In genomic region chrX:48666807-48667206, GRCm38 (mm10) we compare ENCODE assay signal across 18 mouse cellular contexts. TPM values are rescaled to one million over a fixed set of nuclear protein-coding genes. Genes with fewer than 3 reads are reported as not detected.
DNase-seq lines count a peak whose midpoint lies in the region; ATAC-seq and TF ChIP-seq lines count a peak whose summit lies in the region.
"Had no signal": no experiment of that assay in that cellular context is flagged by ENCODE, and none has a peak within 500 bp of the region (broad histone marks: within the 10 kb centered on the region; RNA-seq: fewer than 3 reads in every experiment).

No protein-coding gene starts in this region.

- no peaks in the 10 kb centered on the region for H3K9me3 ChIP-seq in hindbrain, embryonic 15.5 days
- no peaks in the 10 kb centered on the region for H3K9me3 ChIP-seq in hindbrain, embryonic 10.5 days
- H3K9me3 ChIP-seq in forebrain, embryonic 16.5 days (ENCODE audit: control insufficient read depth, low read length), result no peaks in the 10 kb centered on the region
- H3K9me3 ChIP-seq in neural tube, embryonic 11.5 days (ENCODE audit: control insufficient read depth, low read length), result no peaks in the 10 kb centered on the region

- 34% methylated on average over 6 of the region's 6 CpGs for WGBS in hindbrain, embryonic 15.5 days
- WGBS in hindbrain, embryonic 10.5 days, result 34% methylated on average over 6 of the region's 6 CpGs
- WGBS in forebrain, embryonic 16.5 days, result 23% methylated on average over 6 of the region's 6 CpGs
- WGBS in neural tube, embryonic 11.5 days, result 20% methylated on average over 6 of the region's 6 CpGs

- H3K4me3 ChIP-seq in hindbrain, embryonic 15.5 days, result no peak overlapping the region
- no peak overlapping the region for H3K4me3 ChIP-seq in hindbrain, embryonic 10.5 days
- no peak overlapping the region for H3K4me3 ChIP-seq in forebrain, embryonic 16.5 days (replicated peaks; ENCODE audit: low read length)
- no peak overlapping the region for H3K4me3 ChIP-seq in neural tube, embryonic 11.5 days (ENCODE audit: low read depth, low read length)
- H3K4me3 ChIP-seq: left cerebral cortex, adult 2 months had no signal

- no peak overlapping the region for H3K27ac ChIP-seq in hindbrain, embryonic 15.5 days (replicated peaks)
- no peak overlapping the region for H3K27ac ChIP-seq in hindbrain, embryonic 10.5 days
- H3K27ac ChIP-seq in forebrain, embryonic 16.5 days (ENCODE audit: low read length), result no peak overlapping the region
- H3K27ac ChIP-seq in neural tube, embryonic 11.5 days (ENCODE audit: low read depth, low read length), result no peak overlapping the region
- H3K27ac ChIP-seq: left cerebral cortex, adult 2 months had no signal

- H3K9ac ChIP-seq in hindbrain, embryonic 15.5 days, result no peak overlapping the region
- no peak overlapping the region for H3K9ac ChIP-seq in forebrain, embryonic 16.5 days (replicated peaks; ENCODE audit: low read depth, low read length)
- H3K9ac ChIP-seq in neural tube, embryonic 11.5 days (ENCODE audit: low read length), result no peak overlapping the region

- TF ChIP-seq CTCF in brain, embryonic 14.5 days (IDR thresholded peaks at IDR 0.05; ENCODE audit: borderline replicate concordance, extremely low read depth, insufficient read depth, insufficient read length), result no peak

- ATAC-seq in hindbrain, embryonic 15.5 days (ENCODE audit: low FRiP score, low read depth), result peak; percentile 63
- ATAC-seq in forebrain, embryonic 16.5 days, result peak; percentile 40
- peak; percentile 88 for ATAC-seq in neural tube, embryonic 11.5 days (ENCODE audit: insufficient read depth, low FRiP score, low TSS enrichment)
- ATAC-seq in CD4-positive, CD25-positive, alpha-beta regulatory T cell, adult 4 months, result no peak

- no peak for TF ChIP-seq POLR2A in brain, embryonic 14.5 days (IDR thresholded peaks at IDR 0.05; ENCODE audit: borderline replicate concordance, extremely low read depth, insufficient read depth, insufficient read length, poor library complexity, severe bottlenecking)

- no peaks in the 10 kb centered on the region for H3K27me3 ChIP-seq in hindbrain, embryonic 15.5 days
- H3K27me3 ChIP-seq in hindbrain, embryonic 10.5 days (ENCODE audit: insufficient read depth, poor library complexity, severe bottlenecking), result no peaks in the 10 kb centered on the region
- no peaks in the 10 kb centered on the region for H3K27me3 ChIP-seq in forebrain, embryonic 16.5 days (replicated peaks; ENCODE audit: control insufficient read depth, insufficient read depth, low read length)
- no peaks in the 10 kb centered on the region for H3K27me3 ChIP-seq in neural tube, embryonic 11.5 days (ENCODE audit: control insufficient read depth, insufficient read depth, low read length)

- H3K36me3 ChIP-seq in hindbrain, embryonic 15.5 days, result no peaks in the 10 kb centered on the region
- peaks cover 2% of the 10 kb centered on the region; the same call in 1 of the 2 replicates for H3K36me3 ChIP-seq in hindbrain, embryonic 10.5 days
- H3K36me3 ChIP-seq in forebrain, embryonic 16.5 days (ENCODE audit: control insufficient read depth, insufficient read depth), result no peaks in the 10 kb centered on the region
- H3K36me3 ChIP-seq in neural tube, embryonic 11.5 days (ENCODE audit: control insufficient read depth, insufficient read depth, low read length), result no peaks in the 10 kb centered on the region

- H3K4me1 ChIP-seq in hindbrain, embryonic 15.5 days (replicated peaks), result no peaks in the 10 kb centered on the region
- H3K4me1 ChIP-seq in hindbrain, embryonic 10.5 days (replicated peaks), result no peaks in the 10 kb centered on the region
- H3K4me1 ChIP-seq in forebrain, embryonic 16.5 days (replicated peaks; ENCODE audit: control insufficient read depth, insufficient read depth, low read length), result no peaks in the 10 kb centered on the region
- no peaks in the 10 kb centered on the region for H3K4me1 ChIP-seq in neural tube, embryonic 11.5 days (ENCODE audit: control insufficient read depth, insufficient read depth, low read length)

- H3K4me2 ChIP-seq in hindbrain, embryonic 15.5 days, result no peak overlapping the region
- H3K4me2 ChIP-seq in forebrain, embryonic 16.5 days (ENCODE audit: low read length), result no peak overlapping the region
- no peak overlapping the region for H3K4me2 ChIP-seq in neural tube, embryonic 11.5 days (ENCODE audit: low read depth)
- H3K4me2 ChIP-seq: heart, embryonic 11.5 days had no signal

- DNase-seq in hindbrain, embryonic 10.5 days (ENCODE audit: low spot score), result no peak
- DNase-seq in brain, embryonic 14.5 days (ENCODE audit: low read depth), result peak; percentile 70
- DNase-seq in neural tube, embryonic 11.5 days (ENCODE audit: low spot score), result peak; percentile 39
- no peak for DNase-seq in gastrocnemius, postnatal 25 days
- no peak for DNase-seq in MN1 (ENCODE audit: low spot score)
- DNase-seq: gastrocnemius, postnatal 14 days; kidney, postnatal 14 days; lung, postnatal 10 days had no signal

RNA-seq across cellular contexts. Expression of gene Gpr119, which starts 7.5 kb away (rescaled TPM):
- not detected in 2 replicates for polyA plus RNA-seq in hindbrain, embryonic 15.5 days (2015; fragmentation: Nextera tagmentation; extraction: Ambion mirVana)
- not detected in 2 replicates for polyA plus RNA-seq in hindbrain, embryonic 10.5 days (2016; fragmentation: Nextera tagmentation; extraction: Ambion mirVana)
- polyA plus RNA-seq in brain, embryonic 14.5 days (2012; rRNA removed), result 0.03 TPM in 1 of 2 replicates, not detected in the other
- polyA plus RNA-seq in forebrain, embryonic 16.5 days (2015; fragmentation: Nextera tagmentation; extraction: Ambion mirVana), result not detected in 2 replicates
- not detected in 2 replicates for polyA plus RNA-seq in neural tube, embryonic 11.5 days (2014; fragmentation: Nextera tagmentation; extraction: Ambion mirVana)
- not detected for total RNA-seq in gastrocnemius, postnatal 25 days (2021)
- polyA plus RNA-seq in CD4-positive, CD25-positive, alpha-beta regulatory T cell, adult 4 months (2017; shearing (Covaris generic)), result not detected
- total RNA-seq: gastrocnemius, postnatal 14 days; hematopoietic stem cell, adult 5-6 weeks; left cerebral cortex, adult 2 months; liver, adult 2 months had no signal
- polyA plus RNA-seq: heart, embryonic 11.5 days; liver, adult 2 months; spleen, adult 2 months; testis, adult 2 months; urinary bladder, adult 2 months had no signal

RNA-seq across cellular contexts. Expression of gene Rbmx2, which starts 28.0 kb away (rescaled TPM):
- 19.0 and 23.4 TPM in 2 replicates for polyA plus RNA-seq in hindbrain, embryonic 15.5 days (2015; fragmentation: Nextera tagmentation; extraction: Ambion mirVana)
- polyA plus RNA-seq in hindbrain, embryonic 10.5 days (2016; fragmentation: Nextera tagmentation; extraction: Ambion mirVana), result 19.4 and 24.3 TPM in 2 replicates
- 11.6 and 11.8 TPM in 2 replicates for polyA plus RNA-seq in brain, embryonic 14.5 days (2012; rRNA removed)
- polyA plus RNA-seq in forebrain, embryonic 16.5 days (2015; fragmentation: Nextera tagmentation; extraction: Ambion mirVana), result 22.6 and 23.3 TPM in 2 replicates
- polyA plus RNA-seq in neural tube, embryonic 11.5 days (2014; fragmentation: Nextera tagmentation; extraction: Ambion mirVana), result 21.8 and 21.9 TPM in 2 replicates
- total RNA-seq in gastrocnemius, postnatal 25 days (2021), result 1 to 10 TPM in 1 of 2 experiments, under 1 TPM in 1; 0.94 to 1.2 TPM
- polyA plus RNA-seq in CD4-positive, CD25-positive, alpha-beta regulatory T cell, adult 4 months (2017; shearing (Covaris generic)), result 10 to 100 TPM in 1 of 2 experiments, 1 to 10 TPM in 1; 5.3 to 20.4 TPM

RNA-seq across cellular contexts. Expression of gene Slc25a14, which starts 43.6 kb away (rescaled TPM):
- 41.7 and 44.3 TPM in 2 replicates for polyA plus RNA-seq in hindbrain, embryonic 15.5 days (2015; fragmentation: Nextera tagmentation; extraction: Ambion mirVana)
- 20.7 and 27.1 TPM in 2 replicates for polyA plus RNA-seq in hindbrain, embryonic 10.5 days (2016; fragmentation: Nextera tagmentation; extraction: Ambion mirVana)
- polyA plus RNA-seq in brain, embryonic 14.5 days (2012; rRNA removed), result 25.5 and 30.1 TPM in 2 replicates
- 53.3 and 54.6 TPM in 2 replicates for polyA plus RNA-seq in forebrain, embryonic 16.5 days (2015; fragmentation: Nextera tagmentation; extraction: Ambion mirVana)
- 26.7 and 27.2 TPM in 2 replicates for polyA plus RNA-seq in neural tube, embryonic 11.5 days (2014; fragmentation: Nextera tagmentation; extraction: Ambion mirVana)
- total RNA-seq in gastrocnemius, postnatal 25 days (2021), result 1 to 10 TPM in 1 of 2 experiments, under 1 TPM in 1; 0.95 to 2.0 TPM
- 10 to 100 TPM; 10.0 to 10.4 TPM for polyA plus RNA-seq in CD4-positive, CD25-positive, alpha-beta regulatory T cell, adult 4 months (2017; shearing (Covaris generic))

Comparison
In these comparisons a context has a peak if more than half of its experiments do, and no peak if none do; other contexts are left out.
1. DNase-seq: peak in brain, embryonic 14.5 days (single experiment) and neural tube, embryonic 11.5 days (single experiment); none in hindbrain, embryonic 10.5 days (single experiment), gastrocnemius, postnatal 25 days (single experiment) and MN1 (single experiment).